Mouse (Mus musculus): ENCODE results near the gene Mapk11. TPM values are rescaled to one million over a fixed set of nuclear protein-coding genes. Genes with fewer than 3 reads are reported as not detected.
A peak's percentile ranks its signal among the peaks of the same experiment; 100 is the strongest.

Gene Mapk11
- polyA plus RNA-seq, 1 experiment from 2014 or later: 3.6 TPM

GRCm38 (mm10) chr15:89110147-89110546 lies 39.3 kb downstream of the Mapk11 start:
- Histone ChIP-seq H3K4me2 (ENCODE audit: low read depth, low read length) (no peak overlapping the region), H3K9ac (ENCODE audit: low read length) (no peak overlapping the region), H3K9me3 (replicated peaks; ENCODE audit: control insufficient read depth, low read length) (no peaks in the 10 kb centered on the region), H3K4me1 (ENCODE audit: control insufficient read depth, insufficient read depth, low read length) (no peaks in the 10 kb centered on the region), H3K27ac (ENCODE audit: low read length) (no peak overlapping the region), H3K36me3 (ENCODE audit: control insufficient read depth, insufficient read depth) (peaks cover 44% of the 10 kb centered on the region), H3K4me3 (ENCODE audit: low read length) (no peak overlapping the region), H3K27me3 (ENCODE audit: control insufficient read depth, insufficient read depth, low read length) (no peaks in the 10 kb centered on the region)
- 59% methylated on average over 9 of the region's 9 CpGs for WGBS
- ATAC-seq (replicated peaks; ENCODE audit: extremely low read depth, insufficient read depth, low FRiP score): peak; percentile 58; the same call in 1 of the 2 replicates

GRCm38 (mm10) chr15:89106976-89107375 lies 42.5 kb downstream of the Mapk11 start:
- peaks cover 61% of the 10 kb centered on the region for H3K36me3 ChIP-seq (ENCODE audit: control insufficient read depth, insufficient read depth)
- no peaks in the 10 kb centered on the region for H3K27me3 ChIP-seq (ENCODE audit: control insufficient read depth, insufficient read depth, low read length)
- no peaks in the 10 kb centered on the region for H3K9me3 ChIP-seq (replicated peaks; ENCODE audit: control insufficient read depth, low read length)
- no peak for ATAC-seq (replicated peaks; ENCODE audit: extremely low read depth, insufficient read depth, low FRiP score)
- H3K4me1 ChIP-seq (ENCODE audit: control insufficient read depth, insufficient read depth, low read length): no peaks in the 10 kb centered on the region
- H3K4me3 ChIP-seq (ENCODE audit: low read length): no peak overlapping the region
- H3K4me2 ChIP-seq (ENCODE audit: low read depth, low read length): no peak overlapping the region
- no peak overlapping the region for H3K9ac ChIP-seq (ENCODE audit: low read length)
- H3K27ac ChIP-seq (ENCODE audit: low read length): no peak overlapping the region
- 92% methylated on average over 1 of the region's 1 CpGs for WGBS

- ATAC-seq (replicated peaks; ENCODE audit: extremely low read depth, insufficient read depth, low FRiP score): no peak
- Histone ChIP-seq H3K9ac (ENCODE audit: low read length) (no peak overlapping the region), H3K27me3 (ENCODE audit: control insufficient read depth, insufficient read depth, low read length) (no peaks in the 10 kb centered on the region), H3K4me1 (ENCODE audit: control insufficient read depth, insufficient read depth, low read length) (no peaks in the 10 kb centered on the region), H3K36me3 (ENCODE audit: control insufficient read depth, insufficient read depth) (peaks cover 65% of the 10 kb centered on the region), H3K4me2 (ENCODE audit: low read depth, low read length) (no peak overlapping the region), H3K4me3 (ENCODE audit: low read length) (no peak overlapping the region), H3K9me3 (replicated peaks; ENCODE audit: control insufficient read depth, low read length) (no peaks in the 10 kb centered on the region), H3K27ac (ENCODE audit: low read length) (no peak overlapping the region)
- 90% methylated on average over 13 of the region's 13 CpGs for WGBS
Measured at GRCm38 (mm10) chr15:89106073-89106472, 43.4 kb downstream of the Mapk11 start.

GRCm38 (mm10) chr15:89104425-89104824 lies 45.0 kb downstream of the Mapk11 start:
- Histone ChIP-seq H3K27me3 (ENCODE audit: control insufficient read depth, insufficient read depth, low read length) (no peaks in the 10 kb centered on the region), H3K9ac (ENCODE audit: low read length) (no peak overlapping the region), H3K9me3 (replicated peaks; ENCODE audit: control insufficient read depth, low read length) (no peaks in the 10 kb centered on the region), H3K36me3 (ENCODE audit: control insufficient read depth, insufficient read depth) (peaks cover 79% of the 10 kb centered on the region), H3K4me1 (ENCODE audit: control insufficient read depth, insufficient read depth, low read length) (no peaks in the 10 kb centered on the region), H3K27ac (ENCODE audit: low read length) (no peak overlapping the region), H3K4me3 (ENCODE audit: low read length) (no peak overlapping the region), H3K4me2 (ENCODE audit: low read depth, low read length) (no peak overlapping the region)
- ATAC-seq (replicated peaks; ENCODE audit: extremely low read depth, insufficient read depth, low FRiP score): no peak
- WGBS: 89% methylated on average over 8 of the region's 8 CpGs

DNA sequence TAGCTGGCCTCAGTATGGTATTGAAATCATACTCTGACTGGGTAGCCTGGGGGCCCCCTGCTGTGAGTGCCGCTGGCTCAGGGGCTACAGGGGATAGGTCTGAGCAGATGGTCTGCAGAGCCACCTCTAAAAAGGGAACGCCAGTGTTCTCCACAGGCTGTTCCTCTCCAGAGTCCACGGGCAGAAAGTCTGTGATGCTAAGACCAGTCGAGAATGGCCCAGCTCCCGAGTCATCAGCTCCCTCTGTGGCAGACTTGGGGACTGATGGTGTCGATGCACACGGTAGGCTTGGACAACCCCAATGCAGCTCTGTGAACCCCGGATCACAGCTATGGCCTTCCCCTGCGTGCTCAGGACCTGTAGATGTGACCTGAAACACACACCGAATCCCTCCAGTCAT lies 45.5 kb downstream of the Mapk11 start:
- peaks cover 83% of the 10 kb centered on the region for H3K36me3 ChIP-seq (ENCODE audit: control insufficient read depth, insufficient read depth)
- ATAC-seq (replicated peaks; ENCODE audit: extremely low read depth, insufficient read depth, low FRiP score): no peak

DNA sequence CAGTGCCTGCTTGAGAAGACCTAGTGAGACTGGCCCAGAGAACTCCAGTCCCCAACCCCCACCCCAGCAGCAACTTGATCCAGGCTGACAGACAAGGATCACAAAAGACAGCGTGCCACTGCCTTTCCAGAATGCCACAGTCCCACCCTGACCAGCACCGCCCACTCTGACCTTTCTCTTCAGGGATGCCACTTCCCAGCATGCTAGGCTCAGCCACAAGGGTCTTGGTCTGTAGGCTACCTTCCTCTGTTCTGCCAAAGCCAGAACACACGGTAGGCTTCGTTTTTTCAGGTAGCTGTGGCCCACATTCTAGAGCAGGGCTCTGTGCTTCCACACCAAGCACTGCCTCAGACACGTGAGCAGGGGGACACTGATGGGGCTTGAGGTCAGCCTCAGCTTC lies 46.8 kb downstream of the Mapk11 start:
- 86% methylated on average over 5 of the region's 5 CpGs for WGBS
- no peak overlapping the region for H3K9ac ChIP-seq (ENCODE audit: low read length)
- H3K4me2 ChIP-seq (ENCODE audit: low read depth, low read length): no peak overlapping the region
- no peaks in the 10 kb centered on the region for H3K4me1 ChIP-seq (ENCODE audit: control insufficient read depth, insufficient read depth, low read length)
- ATAC-seq (replicated peaks; ENCODE audit: extremely low read depth, insufficient read depth, low FRiP score): no peak
- no peaks in the 10 kb centered on the region for H3K9me3 ChIP-seq (replicated peaks; ENCODE audit: control insufficient read depth, low read length)
- H3K27ac ChIP-seq (ENCODE audit: low read length): no peak overlapping the region
- H3K27me3 ChIP-seq (ENCODE audit: control insufficient read depth, insufficient read depth, low read length): no peaks in the 10 kb centered on the region
- H3K4me3 ChIP-seq (ENCODE audit: low read length): no peak overlapping the region
- peaks cover 79% of the 10 kb centered on the region for H3K36me3 ChIP-seq (ENCODE audit: control insufficient read depth, insufficient read depth)

More for the DNA sequence above, 45.5 kb downstream of the Mapk11 start:
- WGBS: 86% methylated on average over 10 of the region's 10 CpGs
- Histone ChIP-seq H3K4me1 (ENCODE audit: control insufficient read depth, insufficient read depth, low read length) (no peaks in the 10 kb centered on the region), H3K9me3 (replicated peaks; ENCODE audit: control insufficient read depth, low read length) (no peaks in the 10 kb centered on the region), H3K27ac (ENCODE audit: low read length) (no peak overlapping the region), H3K4me3 (ENCODE audit: low read length) (no peak overlapping the region), H3K4me2 (ENCODE audit: low read depth, low read length) (no peak overlapping the region), H3K27me3 (ENCODE audit: control insufficient read depth, insufficient read depth, low read length) (no peaks in the 10 kb centered on the region), H3K9ac (ENCODE audit: low read length) (no peak overlapping the region)

DNA sequence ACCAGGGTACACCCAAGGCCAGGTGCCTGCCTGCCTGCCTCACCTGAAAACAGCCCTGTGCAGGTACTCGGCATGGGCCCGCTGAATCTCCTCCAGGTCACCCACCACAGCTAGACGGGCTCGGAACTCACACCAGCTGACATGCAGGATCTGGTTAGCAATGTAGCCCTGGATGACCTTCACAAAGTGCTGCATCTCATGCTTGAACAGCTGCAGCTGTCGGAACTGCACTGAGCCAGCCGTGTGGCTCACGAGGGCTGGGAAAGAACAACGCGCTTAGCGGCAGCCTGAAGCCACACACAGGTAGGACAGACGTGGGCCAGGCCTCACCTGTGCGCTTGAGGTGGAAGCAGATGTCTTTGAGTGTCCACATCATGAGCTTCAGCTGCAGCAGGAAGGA lies 48.6 kb downstream of the Mapk11 start:
- WGBS: 81% methylated on average over 12 of the region's 12 CpGs
- Histone ChIP-seq H3K27ac (ENCODE audit: low read length) (no peak overlapping the region), H3K4me2 (ENCODE audit: low read depth, low read length) (no peak overlapping the region), H3K4me3 (ENCODE audit: low read length) (no peak overlapping the region), H3K36me3 (ENCODE audit: control insufficient read depth, insufficient read depth) (peaks cover 78% of the 10 kb centered on the region), H3K9me3 (replicated peaks; ENCODE audit: control insufficient read depth, low read length) (no peaks in the 10 kb centered on the region), H3K4me1 (ENCODE audit: control insufficient read depth, insufficient read depth, low read length) (no peaks in the 10 kb centered on the region), H3K27me3 (ENCODE audit: control insufficient read depth, insufficient read depth, low read length) (no peaks in the 10 kb centered on the region), H3K9ac (ENCODE audit: low read length) (no peak overlapping the region)
- ATAC-seq (replicated peaks; ENCODE audit: extremely low read depth, insufficient read depth, low FRiP score): no peak

DNA sequence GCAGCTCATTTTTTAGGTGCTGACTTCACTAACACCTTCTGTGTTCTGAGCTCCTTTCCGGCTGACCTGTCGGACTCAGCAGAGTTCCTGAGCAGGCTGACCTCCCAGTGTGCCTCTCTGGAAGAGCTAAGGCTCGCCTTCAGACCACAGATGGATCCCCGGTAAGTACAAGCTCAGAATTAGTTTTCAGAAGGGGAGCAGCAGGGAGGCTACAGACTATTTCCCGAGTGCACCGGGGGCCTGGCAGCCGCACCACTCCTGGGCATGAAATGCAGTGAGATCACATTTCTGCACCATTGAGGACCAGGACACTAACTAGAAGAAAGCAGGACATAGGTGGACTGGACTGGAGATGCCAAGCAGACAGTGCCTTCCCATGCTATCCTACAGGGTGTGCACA lies 50.8 kb downstream of the Mapk11 start:
- WGBS: 89% methylated on average over 7 of the region's 7 CpGs
- peaks cover 83% of the 10 kb centered on the region for H3K36me3 ChIP-seq (ENCODE audit: control insufficient read depth, insufficient read depth)

GRCm38 (mm10) chr15:89097450-89097849 lies 52.0 kb downstream of the Mapk11 start:
- Histone ChIP-seq H3K4me1 (ENCODE audit: control insufficient read depth, insufficient read depth, low read length) (no peaks in the 10 kb centered on the region), H3K27me3 (ENCODE audit: control insufficient read depth, insufficient read depth, low read length) (no peaks in the 10 kb centered on the region)
- WGBS: 87% methylated on average over 5 of the region's 5 CpGs

More for the DNA sequence above, 50.8 kb downstream of the Mapk11 start:
- ATAC-seq (replicated peaks; ENCODE audit: extremely low read depth, insufficient read depth, low FRiP score): no peak
- H3K27ac ChIP-seq (ENCODE audit: low read length): no peak overlapping the region
- H3K4me2 ChIP-seq (ENCODE audit: low read depth, low read length): no peak overlapping the region
- no peak overlapping the region for H3K4me3 ChIP-seq (ENCODE audit: low read length)
- H3K9me3 ChIP-seq (replicated peaks; ENCODE audit: control insufficient read depth, low read length): no peaks in the 10 kb centered on the region
- no peaks in the 10 kb centered on the region for H3K4me1 ChIP-seq (ENCODE audit: control insufficient read depth, insufficient read depth, low read length)
- no peak overlapping the region for H3K9ac ChIP-seq (ENCODE audit: low read length)
- no peaks in the 10 kb centered on the region for H3K27me3 ChIP-seq (ENCODE audit: control insufficient read depth, insufficient read depth, low read length)

More at GRCm38 (mm10) chr15:89097450-89097849, 52.0 kb downstream of the Mapk11 start:
- ATAC-seq (replicated peaks; ENCODE audit: extremely low read depth, insufficient read depth, low FRiP score): no peak
- H3K27ac ChIP-seq (ENCODE audit: low read length): no peak overlapping the region
- peaks cover 87% of the 10 kb centered on the region for H3K36me3 ChIP-seq (ENCODE audit: control insufficient read depth, insufficient read depth)
- H3K4me3 ChIP-seq (ENCODE audit: low read length): no peak overlapping the region
- no peak overlapping the region for H3K4me2 ChIP-seq (ENCODE audit: low read depth, low read length)
- H3K9ac ChIP-seq (ENCODE audit: low read length): no peak overlapping the region
- no peaks in the 10 kb centered on the region for H3K9me3 ChIP-seq (replicated peaks; ENCODE audit: control insufficient read depth, low read length)
